Mouse (Mus musculus) urinary bladder, postnatal 4 days (tissue): Measurements from ENCODE around the gene Tiam1.

Experiments
- DNase-seq, 2 experiments: peaks; one replicate each; pipeline ENCODE4 v3.0.0; 2021 to 2022; ENCODE audit warnings: low spot score in 2 of 2

The Tiam1 gene

DNA sequence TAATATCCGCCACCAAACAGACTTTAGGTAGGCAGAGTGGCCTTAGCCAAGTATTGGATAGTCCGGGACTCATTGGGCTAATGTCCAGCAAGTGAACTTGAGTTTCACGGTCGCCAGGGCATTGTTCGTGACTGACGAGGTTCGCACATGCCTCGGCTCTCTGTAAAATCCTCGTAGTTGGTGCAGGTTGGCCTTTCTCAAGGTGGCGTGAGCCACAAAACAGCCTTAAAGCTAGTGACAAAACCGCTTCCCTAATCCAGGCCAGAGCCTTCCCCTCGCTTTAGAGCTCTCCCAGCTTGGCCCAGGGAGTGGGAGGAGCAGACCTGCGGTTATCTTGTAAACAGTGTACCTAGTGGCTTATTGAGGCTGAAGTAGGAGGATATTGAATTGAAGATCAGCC lies 972 bp upstream of the Tiam1 start:
- DNase-seq: no peak

DNA sequence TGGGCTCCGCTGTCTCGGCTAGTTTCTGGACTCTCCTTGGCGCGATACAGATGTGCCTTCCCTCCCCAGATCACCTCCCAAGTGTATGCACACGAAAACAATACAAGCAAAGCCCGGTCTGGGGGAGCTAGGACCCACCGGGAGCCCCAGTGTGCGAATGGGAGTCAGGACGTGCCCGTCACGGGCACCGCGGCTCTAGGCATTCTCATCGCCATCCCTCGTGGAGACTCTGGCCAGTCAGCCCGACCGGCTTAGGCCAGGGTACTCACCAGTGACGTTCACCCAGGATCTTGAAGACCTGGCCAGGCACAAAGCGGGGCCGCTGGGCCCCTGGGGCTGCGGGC lies 181 bp downstream of the Tiam1 start:
- DNase-seq: no peak

DNA sequence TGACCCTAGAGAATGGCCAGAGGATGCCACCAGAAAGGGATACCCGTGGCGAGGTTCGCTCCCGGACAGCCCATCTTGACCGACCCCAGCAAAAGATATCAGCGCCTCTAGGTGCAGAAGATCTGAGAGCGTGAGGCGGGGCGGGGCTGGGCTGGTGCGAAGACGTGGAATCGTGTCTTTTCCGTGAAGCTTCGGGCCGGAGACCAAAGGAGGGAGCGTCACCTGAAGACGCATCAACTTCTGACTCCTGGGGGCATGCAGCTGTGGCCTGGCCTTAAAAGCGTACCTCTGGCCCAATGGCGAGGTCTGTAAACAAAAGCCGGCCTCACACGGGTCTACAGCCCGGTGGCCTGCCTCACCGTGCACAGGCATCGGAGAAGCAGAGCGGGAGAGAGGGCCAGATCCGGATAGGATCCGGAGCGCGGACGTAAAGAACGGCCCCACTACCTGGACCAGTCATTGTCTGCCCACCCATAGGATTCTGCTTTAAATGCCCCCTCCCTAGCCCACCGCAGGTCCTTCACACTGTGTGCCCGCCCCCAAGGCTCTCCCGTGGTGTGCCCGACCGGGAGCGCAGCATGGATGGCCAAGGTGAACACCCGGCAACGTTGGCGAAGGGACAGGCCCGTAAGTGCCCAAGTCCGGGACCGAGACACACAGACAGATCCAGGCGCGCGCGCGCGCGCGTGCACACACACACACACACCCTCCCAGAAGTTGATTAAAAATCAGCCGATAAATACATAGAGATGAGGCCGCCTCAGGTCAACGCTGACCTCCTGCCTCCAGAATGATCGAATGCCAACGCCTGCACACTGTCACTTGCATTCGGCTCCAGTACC lies 774 bp downstream of the Tiam1 start:
- no peak for DNase-seq

DNA sequence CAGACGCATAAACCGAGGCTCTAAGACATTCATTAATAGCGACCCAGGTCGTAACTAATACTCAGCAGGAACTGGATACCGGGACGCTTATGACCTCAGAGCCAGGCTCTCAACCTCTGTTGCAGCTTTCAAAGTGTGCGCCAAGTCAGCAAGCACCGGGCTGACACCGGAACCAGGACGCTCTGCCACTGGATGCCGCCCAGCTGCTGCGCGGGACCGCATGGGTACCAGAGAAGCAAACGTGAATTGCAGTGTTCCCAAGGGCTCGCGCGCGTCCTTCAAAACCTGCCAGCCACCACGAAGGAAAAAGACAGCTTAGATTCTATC lies 1.4 kb downstream of the Tiam1 start:
- no peak for DNase-seq

DNA sequence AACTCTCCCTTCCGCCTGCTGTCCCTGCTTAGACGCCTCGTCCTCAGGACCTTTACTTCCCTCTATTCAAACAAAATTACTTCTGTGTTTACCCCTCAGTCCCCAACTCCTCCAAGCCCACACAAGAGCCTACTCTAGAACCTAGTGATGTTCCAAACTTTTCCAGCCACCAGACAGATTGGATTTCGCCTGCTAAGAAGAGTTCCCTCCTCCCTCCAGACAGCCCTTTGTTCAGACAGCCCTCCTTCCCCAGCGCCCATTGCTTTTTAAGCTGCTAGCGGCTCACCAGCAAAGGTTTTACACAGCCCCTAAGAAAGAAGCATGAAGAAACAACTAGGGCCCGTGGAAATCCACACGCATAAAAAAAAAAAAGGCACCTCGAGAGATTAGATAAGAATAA lies 2.0 kb downstream of the Tiam1 start:
- no peak for DNase-seq

DNA sequence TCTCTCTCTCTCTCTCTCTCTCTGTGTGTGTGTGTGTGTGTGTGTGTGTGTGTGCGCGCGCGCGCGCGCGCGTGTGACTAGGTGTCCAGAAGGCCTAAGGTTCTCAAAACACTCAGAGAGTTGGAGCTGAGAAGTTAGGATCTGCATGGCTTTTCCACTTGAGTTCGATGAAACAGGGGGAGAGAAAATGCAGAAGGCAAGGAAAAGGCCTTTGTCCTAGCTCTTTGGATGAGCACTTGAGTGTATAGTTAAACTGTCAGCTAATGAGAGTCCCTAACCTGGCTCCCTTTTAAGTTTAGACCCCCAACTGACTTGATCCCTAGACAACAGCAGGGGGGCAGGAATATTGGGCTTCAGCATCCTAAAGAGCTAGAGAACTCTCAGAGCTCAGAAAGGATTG lies 3.0 kb downstream of the Tiam1 start:
- no peak for DNase-seq

DNA sequence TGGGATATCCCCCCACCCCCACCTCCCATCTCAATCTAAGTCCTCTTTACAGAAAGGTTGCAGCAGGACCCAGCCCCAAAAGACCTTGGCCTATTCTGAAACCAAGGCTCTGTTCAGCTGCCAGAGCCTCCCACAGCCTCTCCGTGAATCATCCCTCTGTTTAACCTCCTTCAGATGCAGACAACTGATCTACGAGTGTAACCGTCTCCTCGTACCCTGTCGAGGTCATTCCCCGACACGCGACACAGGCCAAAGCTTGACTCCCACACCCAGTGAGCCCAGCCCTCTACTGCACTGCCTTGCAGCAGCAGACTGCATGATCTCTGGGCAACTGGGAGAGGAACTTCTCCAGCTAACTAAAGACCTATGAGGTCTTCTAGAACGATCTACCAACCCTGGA lies 3.9 kb downstream of the Tiam1 start:
- no peak for DNase-seq

DNA sequence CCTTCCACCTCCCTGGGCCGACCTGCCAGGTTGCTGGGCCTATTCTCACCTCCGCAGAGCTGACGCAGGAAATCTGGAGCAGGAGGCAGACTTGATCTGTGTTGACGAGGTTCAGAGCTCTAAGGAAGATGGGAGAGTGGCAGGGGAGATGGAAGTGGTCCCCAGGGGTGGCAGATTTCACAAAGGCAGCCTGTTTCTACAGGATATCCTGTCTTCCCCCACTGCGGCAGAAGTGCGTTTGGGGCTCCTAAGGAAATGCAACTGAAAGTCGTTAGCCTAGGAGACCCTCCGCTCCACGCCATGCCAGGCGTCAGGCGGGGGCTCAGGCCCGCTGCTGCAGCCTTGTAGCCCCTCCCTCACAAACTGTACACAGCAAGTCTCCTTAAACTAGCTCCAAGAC lies 5.4 kb downstream of the Tiam1 start:
- DNase-seq: no peak

DNA sequence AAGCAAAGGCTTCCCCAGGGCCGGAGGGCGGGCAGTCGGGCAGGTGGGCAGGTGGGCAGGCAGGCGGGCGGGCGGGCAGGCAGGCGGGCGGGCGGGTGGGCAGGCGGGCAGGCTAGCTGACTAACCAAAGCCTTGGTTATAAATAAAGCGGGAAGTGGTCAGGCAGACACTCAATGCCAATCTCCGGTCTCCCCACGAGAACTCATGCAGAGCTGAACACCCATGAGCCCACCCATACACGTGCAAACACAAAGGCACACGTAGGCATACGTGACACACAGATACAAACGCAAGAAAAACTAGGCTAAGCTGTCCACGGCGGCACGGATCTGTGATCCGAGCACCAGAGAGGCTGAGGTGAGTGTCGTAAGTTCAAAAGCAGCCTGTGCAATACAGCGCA lies 6.4 kb downstream of the Tiam1 start:
- DNase-seq: no peak

DNA sequence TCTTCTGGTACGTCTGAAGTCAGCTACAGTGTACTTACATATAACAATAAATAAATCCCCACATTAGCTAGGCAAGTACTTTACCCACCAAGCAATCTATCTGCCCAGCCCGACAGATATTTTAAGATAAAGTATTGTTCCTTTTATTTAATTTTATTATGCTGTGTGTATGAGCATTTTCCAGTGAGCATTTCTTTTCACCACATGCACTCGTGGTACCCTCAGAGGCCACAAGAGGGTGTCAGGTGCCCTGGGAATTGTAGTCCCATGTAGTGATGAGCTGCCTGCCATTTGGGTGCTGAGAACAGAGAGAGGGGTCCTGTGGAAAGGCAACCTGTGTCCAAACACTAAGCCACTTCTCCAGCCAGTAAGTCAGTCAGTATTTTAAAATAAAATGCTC lies 8.0 kb downstream of the Tiam1 start:
- no peak for DNase-seq

DNA sequence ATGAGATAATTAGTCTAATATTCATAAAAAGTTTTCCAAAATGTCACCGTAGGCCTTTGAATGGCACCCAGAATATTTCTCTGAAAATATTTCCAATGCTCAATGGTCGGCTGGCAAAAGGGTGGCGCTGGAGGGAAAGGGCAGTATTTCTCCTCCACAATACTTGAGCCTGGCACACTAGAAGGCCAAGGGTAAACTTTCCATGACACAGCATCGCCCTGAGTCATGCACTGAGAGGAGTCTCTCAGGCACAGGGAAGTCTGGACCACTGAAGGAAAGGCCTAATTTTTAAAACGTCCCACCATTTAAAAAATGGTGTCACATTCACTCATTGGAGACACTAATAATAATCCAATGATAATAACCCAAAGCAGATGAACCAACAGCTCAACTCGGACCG lies 9.2 kb downstream of the Tiam1 start:
- no peak for DNase-seq

DNA sequence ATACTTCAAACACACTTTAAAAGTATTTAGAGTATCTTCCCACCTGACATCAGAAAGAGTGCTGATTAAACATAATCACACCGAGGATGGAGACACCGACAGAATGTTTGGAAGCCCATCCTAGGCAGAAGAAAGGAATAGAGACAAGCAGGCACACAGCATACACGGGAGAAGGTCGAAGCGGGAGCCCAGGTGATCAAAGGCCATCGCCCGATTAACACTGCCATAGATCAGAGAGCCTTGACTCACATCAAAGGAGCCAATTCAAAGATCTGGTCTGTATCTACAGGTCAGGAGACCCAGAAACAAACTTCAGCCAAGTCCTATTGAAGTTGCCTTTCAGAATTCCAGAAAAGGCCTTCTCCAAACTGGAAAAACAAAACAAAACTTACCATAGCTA lies 10.8 kb downstream of the Tiam1 start:
- DNase-seq: no peak

DNA sequence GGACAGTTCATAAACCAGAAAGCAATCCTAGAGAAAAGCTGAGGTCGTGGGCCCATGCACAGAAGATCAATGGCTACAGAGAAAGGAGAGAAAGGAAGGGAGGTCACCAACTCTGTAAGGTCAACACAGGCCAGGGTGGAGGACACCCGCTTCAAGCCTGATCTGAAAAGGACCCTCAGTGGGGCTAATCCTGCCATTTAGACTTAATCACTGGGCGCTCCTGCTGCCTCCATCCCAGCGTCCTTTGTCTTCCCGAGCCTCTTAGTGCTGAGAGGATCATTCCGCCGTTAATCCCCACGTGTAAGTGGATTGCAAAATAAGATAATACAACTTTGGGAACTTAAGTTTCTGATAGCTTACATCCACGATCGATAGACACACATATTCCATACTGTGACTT lies 11.2 kb downstream of the Tiam1 start:
- DNase-seq: no peak

DNA sequence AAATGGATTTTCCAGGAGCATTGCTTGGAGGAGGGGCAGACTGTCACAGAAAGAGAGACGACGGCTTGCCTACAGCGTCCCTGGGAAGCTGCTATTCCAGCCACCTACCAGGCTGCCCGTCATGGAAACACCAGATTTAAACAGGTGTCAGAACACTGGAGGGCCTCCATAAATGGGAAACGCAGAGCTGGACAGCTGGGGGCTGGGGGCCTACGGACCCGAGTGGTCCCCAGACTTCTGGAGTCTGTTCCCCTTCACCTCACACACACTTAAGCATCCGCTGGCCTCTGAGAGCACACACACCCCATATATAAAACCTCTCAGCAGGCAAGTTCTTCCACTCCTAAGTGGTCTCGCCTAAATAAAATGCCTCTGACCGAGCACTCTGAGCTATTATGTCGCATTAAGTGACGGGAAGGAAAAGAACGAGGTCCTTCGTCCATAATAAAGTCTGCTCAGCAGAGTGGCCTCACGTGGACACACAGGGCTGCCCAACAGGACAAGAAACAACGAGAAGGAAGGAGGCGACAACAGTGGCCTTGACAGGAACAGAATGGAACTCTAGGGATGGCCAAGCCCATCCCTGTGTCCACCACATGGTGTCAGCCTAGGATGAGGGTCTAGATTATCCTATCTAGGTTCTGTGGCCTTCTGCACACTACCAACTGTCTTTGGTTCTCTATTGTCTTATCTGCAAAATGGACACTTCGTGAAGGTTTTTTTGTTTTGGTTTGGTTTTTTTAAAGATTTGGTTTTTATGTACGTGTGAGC lies 14.6 kb downstream of the Tiam1 start:
- no peak for DNase-seq

DNA sequence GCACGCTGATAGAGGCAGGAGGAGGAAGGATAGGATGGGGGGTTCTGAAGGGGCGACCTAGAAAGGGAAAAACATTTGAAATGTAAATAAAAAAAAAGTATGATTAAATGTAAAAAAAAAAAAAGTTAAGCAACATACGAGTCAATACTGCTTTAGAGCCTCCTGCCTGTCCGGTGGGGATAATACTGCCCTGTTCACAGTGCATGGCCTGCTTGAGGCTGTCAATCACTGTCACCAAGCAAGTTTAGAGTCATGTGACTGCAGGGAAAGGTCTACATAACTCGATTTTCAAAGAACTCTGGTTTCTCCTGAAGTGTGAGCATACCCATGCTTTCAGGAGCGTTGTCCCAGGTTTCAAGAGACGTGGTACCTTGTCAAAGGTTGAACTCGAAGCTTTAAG lies 15.2 kb downstream of the Tiam1 start:
- no peak for DNase-seq

DNA sequence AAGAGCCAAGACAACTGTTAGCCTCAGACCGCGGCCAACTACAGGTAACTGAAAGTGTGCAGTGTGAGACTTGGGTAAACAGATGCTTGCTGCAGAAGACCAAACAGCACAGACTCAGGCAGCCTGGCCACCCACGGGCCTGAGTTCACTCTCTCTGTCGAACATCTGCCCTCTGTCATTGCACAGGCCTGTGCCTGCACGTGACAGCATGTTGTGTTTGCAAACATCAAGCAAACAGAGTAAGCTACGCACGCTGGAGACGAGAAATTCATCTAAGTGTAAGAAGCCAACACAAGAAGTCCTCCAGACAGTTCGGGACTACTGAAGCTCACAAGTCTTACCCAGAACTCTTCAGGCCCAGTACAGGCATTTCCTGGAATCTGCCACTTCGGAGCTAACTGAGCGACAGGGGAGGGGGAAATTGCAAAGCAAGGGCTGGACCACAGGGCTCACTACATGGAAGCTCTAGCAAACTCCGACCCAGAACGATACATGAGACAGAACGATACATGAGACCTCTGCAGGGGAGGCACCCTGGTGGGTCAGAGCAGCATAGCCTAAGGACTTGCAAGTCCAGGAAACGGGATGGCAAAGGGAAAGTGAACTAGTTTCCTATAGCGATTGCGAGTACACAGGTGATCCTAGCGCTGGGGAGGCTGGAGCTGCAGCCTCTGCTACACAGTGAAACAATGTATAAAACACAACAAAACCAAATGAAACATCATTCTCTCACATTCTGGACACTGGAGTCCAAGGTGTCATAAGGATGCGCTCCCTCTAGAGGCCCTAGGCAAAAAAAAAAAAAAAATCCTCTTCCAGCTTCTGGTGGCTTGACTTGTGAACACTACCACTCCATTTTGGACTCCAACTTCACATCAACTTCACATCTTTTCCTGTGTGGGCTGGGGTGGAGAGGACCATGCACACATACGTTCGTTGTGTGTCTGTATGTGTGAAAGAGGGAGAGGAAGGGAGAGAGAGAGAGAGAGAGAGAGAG lies 18.0 kb downstream of the Tiam1 start:
- no peak for DNase-seq

DNA sequence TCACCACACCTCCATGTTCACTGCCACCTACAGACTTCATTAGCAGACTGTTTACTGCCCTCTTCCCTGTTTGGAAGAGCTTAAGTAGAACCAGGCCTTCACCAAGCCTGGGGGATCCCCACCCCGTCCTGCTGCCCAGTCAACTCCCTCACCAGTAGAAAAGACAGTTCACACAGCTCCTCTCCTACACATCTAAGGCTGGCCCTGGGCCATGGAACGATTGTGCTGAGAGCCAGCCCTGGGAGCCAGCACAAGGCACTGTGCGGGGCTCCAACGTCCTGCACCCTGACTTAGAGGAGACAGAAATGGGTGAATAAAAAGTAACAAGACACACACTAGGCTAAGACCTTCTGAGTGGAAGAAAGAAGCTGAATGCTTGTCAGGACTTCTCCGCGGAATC lies 20.5 kb downstream of the Tiam1 start:
- DNase-seq: no peak

DNA sequence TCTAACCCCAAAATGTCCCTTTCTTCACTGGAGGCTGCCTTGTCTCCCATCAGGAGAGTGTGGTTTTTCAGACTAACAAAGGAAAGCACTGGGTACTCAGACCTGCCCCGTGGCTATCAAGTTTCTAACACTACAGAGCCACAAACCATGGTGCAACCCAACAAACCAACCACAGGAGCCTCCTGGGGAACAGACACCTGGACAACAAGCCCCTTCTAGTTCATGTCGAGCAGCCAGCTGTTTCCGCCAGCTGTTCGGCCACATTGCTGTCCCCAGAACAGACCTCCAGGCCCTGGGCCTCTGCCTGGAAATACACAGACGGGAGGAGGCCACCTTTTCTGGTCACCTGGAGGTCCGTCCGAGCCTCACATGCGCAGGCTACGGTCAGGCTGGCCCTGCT lies 21.1 kb downstream of the Tiam1 start:
- DNase-seq: no peak

DNA sequence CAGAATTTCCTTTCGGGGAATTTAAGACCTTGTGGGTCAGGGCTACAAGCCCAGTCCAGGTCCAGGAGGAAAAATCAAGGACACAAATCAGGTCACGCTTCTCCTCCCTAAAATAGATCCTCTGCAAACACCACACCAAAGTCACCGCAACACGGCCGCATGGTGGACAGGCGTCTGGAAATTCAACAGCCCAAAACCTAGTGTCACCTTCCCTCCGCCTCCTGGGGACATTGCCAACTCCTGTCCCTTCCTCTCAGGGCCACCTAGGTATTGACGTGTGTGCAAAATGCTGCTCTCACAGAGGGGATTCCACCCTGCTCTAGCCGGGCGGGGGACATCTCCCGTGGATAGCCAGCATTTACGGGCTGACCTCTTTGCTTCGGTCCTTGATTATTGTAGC lies 21.8 kb downstream of the Tiam1 start:
- no peak for DNase-seq

DNA sequence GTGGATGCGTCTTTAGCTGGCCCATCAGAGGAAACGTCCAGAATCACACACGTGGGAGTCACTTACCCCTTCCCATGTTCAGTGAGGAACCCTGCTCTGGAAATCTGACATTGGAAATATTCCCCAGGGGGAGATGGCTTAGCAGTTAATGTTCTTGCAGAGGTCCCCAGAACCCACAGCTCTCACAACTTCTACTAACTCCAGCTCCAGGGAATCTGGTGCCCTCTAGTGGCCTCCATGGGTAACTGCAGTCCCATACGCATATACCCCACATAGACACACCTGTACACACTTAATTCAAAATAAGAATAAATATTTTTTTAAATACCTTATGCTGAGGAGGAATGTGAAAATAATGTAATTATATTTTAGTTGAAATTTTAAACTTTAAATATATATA lies 23.6 kb downstream of the Tiam1 start:
- DNase-seq: no peak

DNA sequence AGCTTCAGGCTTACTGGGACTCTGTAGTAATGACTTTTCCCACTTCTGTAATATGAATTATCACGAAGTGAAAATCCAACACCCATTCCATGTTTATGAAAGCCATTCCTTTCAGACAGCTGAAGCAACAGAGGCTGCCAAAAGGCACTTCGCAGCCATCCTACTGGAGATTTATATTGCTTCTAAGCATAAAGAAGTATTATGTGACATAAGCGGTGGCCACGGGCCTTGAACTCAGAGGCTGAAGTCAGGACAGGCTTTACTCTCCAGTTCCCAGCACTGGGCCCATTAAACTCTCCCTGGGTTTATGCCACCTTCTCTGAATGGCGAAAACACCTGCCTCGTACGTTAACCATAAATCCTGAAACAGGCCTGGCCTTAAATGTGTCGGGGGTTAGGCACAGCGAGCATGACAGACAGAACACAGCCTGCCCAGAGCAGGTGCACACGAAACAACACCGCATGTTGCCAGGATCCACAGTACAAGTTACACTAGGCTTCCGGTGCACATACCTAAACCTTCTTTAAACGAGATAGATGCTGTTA lies 26.9 kb downstream of the Tiam1 start:
- no peak for DNase-seq

DNA sequence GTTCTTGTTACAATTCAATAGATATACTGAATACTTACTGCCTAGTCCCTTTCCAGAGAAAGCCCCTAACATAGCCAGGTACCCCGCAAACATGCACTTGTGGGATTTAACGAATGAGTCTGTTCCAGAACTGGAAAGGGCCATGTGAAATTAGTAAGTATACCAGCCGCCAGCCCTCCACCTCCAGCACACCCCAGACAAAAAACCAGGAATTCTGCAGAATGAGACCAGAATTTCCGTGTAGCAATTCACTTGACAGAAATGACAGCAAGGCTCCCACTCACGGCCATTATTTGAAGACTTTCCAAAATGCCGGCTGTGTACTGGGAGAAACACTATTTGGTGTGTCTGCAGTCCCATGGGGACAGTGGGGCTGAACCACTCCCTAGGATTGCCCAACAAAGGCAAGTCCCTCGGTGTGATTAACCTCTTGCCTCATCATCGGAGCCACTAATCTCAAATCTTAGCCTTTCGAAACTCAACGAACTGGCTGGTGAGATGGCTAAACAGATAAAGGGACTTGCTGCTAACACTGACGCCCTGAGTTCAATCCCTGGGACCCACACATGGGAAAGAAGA lies 30.9 kb downstream of the Tiam1 start:
- no peak for DNase-seq
